Mouse (Mus musculus) midbrain, embryonic 15.5 days (tissue): Measurements from ENCODE around the gene Oas1e. TPM values are rescaled to one million over a fixed set of nuclear protein-coding genes. Genes with fewer than 3 reads are reported as not detected.
A peak's percentile ranks its signal among the peaks of the same experiment; 100 is the strongest.

Source experiments
- ATAC-seq: fragments of 200-750 bp; cut with Nextera tagmentation; replicated peaks from 2 replicates; pipeline ENCODE4 v1.8.0; 2017; ENCODE audit warnings: moderate TSS enrichment
- H3K27ac ChIP-seq: fragments of 300-500 bp; sonication (generic); 2 replicates; pipeline ENCODE4 v1.5.1; 2015; ENCODE audit warnings: mild to moderate bottlenecking, inconsistent platforms
- H3K27me3 ChIP-seq: fragments of 300-500 bp; sonication (generic); replicated peaks from 2 replicates; pipeline ENCODE4 v1.6.1; 2015; ENCODE audit warnings: inconsistent platforms
- H3K36me3 ChIP-seq: fragments of 300-500 bp; sonication (generic); replicated peaks from 2 replicates; pipeline ENCODE4 v1.6.1; 2015; ENCODE audit warnings: inconsistent platforms
- H3K4me1 ChIP-seq: fragments of 300-500 bp; sonication (generic); 2 replicates; pipeline ENCODE4 v1.6.1; 2015; ENCODE audit warnings: inconsistent platforms
- H3K4me2 ChIP-seq: fragments of 300-500 bp; sonication (generic); 2 replicates; pipeline ENCODE4 v1.6.1; 2015; ENCODE audit warnings: inconsistent platforms, mild to moderate bottlenecking, moderate library complexity
- H3K4me3 ChIP-seq: fragments of 300-500 bp; sonication (generic); 2 replicates; pipeline ENCODE4 v1.5.1; 2015; ENCODE audit warnings: mild to moderate bottlenecking, inconsistent platforms
- H3K9ac ChIP-seq: fragments of 300-500 bp; sonication (generic); 2 replicates; pipeline ENCODE4 v1.6.1; 2015; ENCODE audit warnings: mild to moderate bottlenecking, inconsistent platforms
- H3K9me3 ChIP-seq: fragments of 300-500 bp; sonication (generic); 2 replicates; pipeline ENCODE4 v1.6.1; 2016; ENCODE audit warnings: inconsistent platforms
- WGBS: fragments of 180-500 bp; shearing (Covaris S2); methylation state at CpG from one replicate; pipeline ENCODE4 v1.1.7; 2015; ENCODE audit warnings: mixed read lengths; 5-methylcytosine and 5-hydroxymethylcytosine counted together
- polyA plus RNA-seq: library from polyadenylated mRNA; unstranded; fragments of >200 nt; fragmentation: Nextera tagmentation; extraction: Ambion mirVana; gene quantifications from 2 replicates; pipeline ENCODE4 v1.2.1, GENCODE M21; 2015

Oas1e gene
- polyA plus RNA-seq, 1 experiment from 2014 or later = 0.28 TPM

- H3K27ac ChIP-seq = no peak overlapping the region
- no peaks in the 10 kb centered on the region for H3K9me3 ChIP-seq
- no peaks in the 10 kb centered on the region for H3K27me3 ChIP-seq
- no peak overlapping the region for H3K4me2 ChIP-seq
- no peaks in the 10 kb centered on the region for H3K36me3 ChIP-seq
- H3K4me3 ChIP-seq = no peak overlapping the region
- 72% methylated on average over 8 of the region's 8 CpGs for WGBS
- H3K9ac ChIP-seq = no peak overlapping the region
- H3K4me1 ChIP-seq = no peaks in the 10 kb centered on the region
- ATAC-seq = no peak
These were observed 30.3 kb downstream of the Oas1e start for GRCm38 (mm10) chr5:120765010-120765409.

GRCm38 (mm10) chr5:120761901-120762300 lies 33.4 kb downstream of the Oas1e start:
- Histone ChIP-seq H3K9ac (no peak overlapping the region), H3K9me3 (no peaks in the 10 kb centered on the region), H3K4me1 (no peaks in the 10 kb centered on the region), H3K27me3 (no peaks in the 10 kb centered on the region), H3K36me3 (no peaks in the 10 kb centered on the region), H3K27ac (no peak overlapping the region), H3K4me3 (no peak overlapping the region), H3K4me2 (0 out of 2 replicates have a peak overlapping the region, but pooled peaks have one; percentile 6)
- WGBS = 26% methylated on average over 6 of the region's 6 CpGs
- ATAC-seq = no peak

- no peaks in the 10 kb centered on the region for H3K9me3 ChIP-seq
- H3K4me3 ChIP-seq = no peak overlapping the region
- H3K9ac ChIP-seq = no peak overlapping the region
- H3K4me1 ChIP-seq = no peaks in the 10 kb centered on the region
- no peak overlapping the region for H3K4me2 ChIP-seq
- H3K36me3 ChIP-seq = no peaks in the 10 kb centered on the region
- no peak overlapping the region for H3K27ac ChIP-seq
- H3K27me3 ChIP-seq = no peaks in the 10 kb centered on the region
- ATAC-seq = no peak
- WGBS = 86% methylated on average over 4 of the region's 4 CpGs
These were observed 41.1 kb downstream of the Oas1e start for GRCm38 (mm10) chr5:120754215-120754614.

GRCm38 (mm10) chr5:120752786-120753185 lies 42.5 kb downstream of the Oas1e start:
- H3K9me3 ChIP-seq = no peaks in the 10 kb centered on the region
- no peaks in the 10 kb centered on the region for H3K36me3 ChIP-seq
- no peak overlapping the region for H3K4me3 ChIP-seq
- no peak overlapping the region for H3K9ac ChIP-seq
- 83% methylated on average over 3 of the region's 3 CpGs for WGBS
- ATAC-seq = no peak
- no peaks in the 10 kb centered on the region for H3K27me3 ChIP-seq
- H3K27ac ChIP-seq = no peak overlapping the region
- H3K4me1 ChIP-seq = no peaks in the 10 kb centered on the region
- H3K4me2 ChIP-seq = no peak overlapping the region

- no peaks in the 10 kb centered on the region for H3K4me1 ChIP-seq
- H3K9me3 ChIP-seq = no peaks in the 10 kb centered on the region
- no peak overlapping the region for H3K27ac ChIP-seq
- no peak overlapping the region for H3K4me2 ChIP-seq
- H3K4me3 ChIP-seq = no peak overlapping the region
- no peaks in the 10 kb centered on the region for H3K36me3 ChIP-seq
- H3K9ac ChIP-seq = no peak overlapping the region
- no peak for ATAC-seq
- no peaks in the 10 kb centered on the region for H3K27me3 ChIP-seq
- WGBS = 69% methylated on average over 3 of the region's 3 CpGs
These were observed 44.1 kb downstream of the Oas1e start for GRCm38 (mm10) chr5:120751206-120751605.

GRCm38 (mm10) chr5:120749688-120750087 lies 45.6 kb downstream of the Oas1e start, which contains the start of gene Oas2:
Gene Oas2, minus strand, starts transcription at chr5:120749853.
- no peaks in the 10 kb centered on the region for H3K4me1 ChIP-seq
- no peaks in the 10 kb centered on the region for H3K36me3 ChIP-seq
- H3K9me3 ChIP-seq = no peaks in the 10 kb centered on the region
- ATAC-seq = no peak
- no peak within 1 kb of the TSS for H3K4me3 ChIP-seq
- 70% methylated on average over 5 of the region's 5 CpGs for WGBS
- H3K27ac ChIP-seq = no peak within 1 kb of the TSS
- no peak within 1 kb of the TSS for H3K9ac ChIP-seq
- H3K4me2 ChIP-seq = no peak within 1 kb of the TSS
- no peaks in the 10 kb centered on the region for H3K27me3 ChIP-seq

GRCm38 (mm10) chr5:120746451-120746850 lies 48.9 kb downstream of the Oas1e start:
- no peak for ATAC-seq
- H3K4me3 ChIP-seq = no peak overlapping the region
- no peak overlapping the region for H3K27ac ChIP-seq
- no peak overlapping the region for H3K4me2 ChIP-seq
- no peak overlapping the region for H3K9ac ChIP-seq
- 0 out of 2 replicates have a peak, but pooled peaks cover 3% of the 10 kb centered on the region for H3K27me3 ChIP-seq
- no peaks in the 10 kb centered on the region for H3K4me1 ChIP-seq
- no peaks in the 10 kb centered on the region for H3K36me3 ChIP-seq
- no peaks in the 10 kb centered on the region for H3K9me3 ChIP-seq
- WGBS = 9% methylated on average over 5 of the region's 5 CpGs

GRCm38 (mm10) chr5:120742125-120742524 lies 53.2 kb downstream of the Oas1e start:
- ATAC-seq = no peak
- Histone ChIP-seq H3K9ac (no peak overlapping the region), H3K4me2 (no peak overlapping the region), H3K4me3 (no peak overlapping the region), H3K36me3 (no peaks in the 10 kb centered on the region), H3K27ac (no peak overlapping the region), H3K27me3 (peaks cover 3% of the 10 kb centered on the region; the same call in 1 of the 2 replicates), H3K4me1 (no peaks in the 10 kb centered on the region), H3K9me3 (no peaks in the 10 kb centered on the region)
- 31% methylated on average over 4 of the region's 4 CpGs for WGBS

Other genes with a start within 250 kb of the Oas1e start
- gene Tpcn1, start 206.9 kb downstream of the Oas1e start, polyA plus RNA-seq = 15.8 and 17.7 TPM in 2 replicates
- gene Iqcd, start 206.5 kb downstream of the Oas1e start, polyA plus RNA-seq = 1.7 and 1.8 TPM in 2 replicates
- 28.3 and 30.6 TPM in 2 replicates for gene Rita1, start 182.9 kb downstream of the Oas1e start, polyA plus RNA-seq
- 39.9 and 43.7 TPM in 2 replicates for gene Ddx54, start 182.8 kb downstream of the Oas1e start, polyA plus RNA-seq
- gene Cfap73, start 161.3 kb downstream of the Oas1e start, polyA plus RNA-seq = 0.44 and 0.70 TPM in 2 replicates
- 1.0 and 1.6 TPM in 2 replicates for gene Rasal1, start 146.7 kb downstream of the Oas1e start, polyA plus RNA-seq
- gene Dtx1, start 83.6 kb downstream of the Oas1e start, polyA plus RNA-seq = 64.5 and 68.9 TPM in 2 replicates
- 0.43 and 0.59 TPM in 2 replicates for gene Oas2, start 45.7 kb downstream of the Oas1e start, polyA plus RNA-seq
- 0.81 and 1.0 TPM in 2 replicates for gene Oas3, start 17.9 kb downstream of the Oas1e start, polyA plus RNA-seq
- gene Oas1c, start 17.0 kb upstream of the Oas1e start, polyA plus RNA-seq = 0.31 and 0.41 TPM in 2 replicates
- gene Oas1f, start 51.8 kb upstream of the Oas1e start, polyA plus RNA-seq = not detected in 2 replicates
- gene Oas1h, start 65.9 kb upstream of the Oas1e start, polyA plus RNA-seq = not detected in 2 replicates
- 0.23 and 0.55 TPM in 2 replicates for gene Oas1g, start 92.1 kb upstream of the Oas1e start, polyA plus RNA-seq
- 0.92 and 1.3 TPM in 2 replicates for gene Oas1a, start 112.0 kb upstream of the Oas1e start, polyA plus RNA-seq
- gene Oas1d, start 119.0 kb upstream of the Oas1e start, polyA plus RNA-seq = 0.10 and 0.13 TPM in 2 replicates
- 27.9 and 30.7 TPM in 2 replicates for gene Rph3a, start 214.6 kb upstream of the Oas1e start, polyA plus RNA-seq